Mouse (Mus musculus) urinary bladder, postnatal 14 days (tissue): Measurements from ENCODE around the gene Ezh2.
"Not testable (repeated sequence)": the region's sequence is repeated elsewhere in the genome, so short reads cannot be mapped to it uniquely, and the experiment has no call there.

Source experiments
- DNase-seq: peaks from one replicate; pipeline ENCODE4 v3.0.0; 2021; ENCODE audit warnings: low spot score

Ezh2 gene

GRCm38 (mm10) chr6:47594926-47595623 lies at the start of gene Ezh2:
Ezh2 (minus strand) TSS chr6:47595341.
- DNase-seq, result peak; percentile 98

- no peak for DNase-seq
Measured at GRCm38 (mm10) chr6:47636527-47637076, 41.5 kb upstream of the Ezh2 start.

- DNase-seq, result no peak
Measured at GRCm38 (mm10) chr6:47635995-47636526, 40.9 kb upstream of the Ezh2 start.

- no peak for DNase-seq
Measured at GRCm38 (mm10) chr6:47635207-47635994, 40.3 kb upstream of the Ezh2 start.

GRCm38 (mm10) chr6:47633467-47633866 lies 38.3 kb upstream of the Ezh2 start:
- DNase-seq, result no peak

- DNase-seq, result not testable (repeated sequence)
Measured at GRCm38 (mm10) chr6:47630061-47630460, 34.9 kb upstream of the Ezh2 start.

- no peak for DNase-seq
Measured at GRCm38 (mm10) chr6:47627978-47628377, 32.8 kb upstream of the Ezh2 start.

GRCm38 (mm10) chr6:47626976-47627375 lies 31.8 kb upstream of the Ezh2 start:
- not testable (repeated sequence) for DNase-seq

- DNase-seq, result no peak
Measured at GRCm38 (mm10) chr6:47621039-47621438, 25.9 kb upstream of the Ezh2 start.

GRCm38 (mm10) chr6:47608306-47608705 lies 13.2 kb upstream of the Ezh2 start:
- not testable (repeated sequence) for DNase-seq

GRCm38 (mm10) chr6:47601931-47602330 lies 6.8 kb upstream of the Ezh2 start:
- DNase-seq, result no peak

- peak; percentile 8 for DNase-seq
Measured at GRCm38 (mm10) chr6:47595696-47596095, 555 bp upstream of the Ezh2 start.

GRCm38 (mm10) chr6:47594141-47594835 lies 853 bp downstream of the Ezh2 start:
- peak; percentile 58 for DNase-seq

- no peak for DNase-seq
Measured at GRCm38 (mm10) chr6:47593590-47593989, 1.6 kb downstream of the Ezh2 start.

- DNase-seq, result not testable (repeated sequence)
Measured at GRCm38 (mm10) chr6:47587332-47587731, 7.8 kb downstream of the Ezh2 start.

GRCm38 (mm10) chr6:47572887-47573286 lies 22.3 kb downstream of the Ezh2 start:
- no peak for DNase-seq

GRCm38 (mm10) chr6:47565326-47566035 lies 29.7 kb downstream of the Ezh2 start:
- DNase-seq, result no peak

- no peak for DNase-seq
Measured at GRCm38 (mm10) chr6:47561426-47561825, 33.7 kb downstream of the Ezh2 start.

- DNase-seq, result no peak
Measured at GRCm38 (mm10) chr6:47560846-47561245, 34.3 kb downstream of the Ezh2 start.

GRCm38 (mm10) chr6:47560407-47560806 lies 34.7 kb downstream of the Ezh2 start:
- no peak for DNase-seq

GRCm38 (mm10) chr6:47559287-47559686 lies 35.9 kb downstream of the Ezh2 start:
- DNase-seq, result no peak
